Mouse (Mus musculus): Measurements from ENCODE around the gene Hscb. TPM values are rescaled to one million over a fixed set of nuclear protein-coding genes. Genes with fewer than 3 reads are reported as not detected.

Hscb gene
- 15.6 and 20.2 TPM in 2 replicates for polyA plus RNA-seq (2012; rRNA removed; ENCODE audit: low replicate concordance)

DNA sequence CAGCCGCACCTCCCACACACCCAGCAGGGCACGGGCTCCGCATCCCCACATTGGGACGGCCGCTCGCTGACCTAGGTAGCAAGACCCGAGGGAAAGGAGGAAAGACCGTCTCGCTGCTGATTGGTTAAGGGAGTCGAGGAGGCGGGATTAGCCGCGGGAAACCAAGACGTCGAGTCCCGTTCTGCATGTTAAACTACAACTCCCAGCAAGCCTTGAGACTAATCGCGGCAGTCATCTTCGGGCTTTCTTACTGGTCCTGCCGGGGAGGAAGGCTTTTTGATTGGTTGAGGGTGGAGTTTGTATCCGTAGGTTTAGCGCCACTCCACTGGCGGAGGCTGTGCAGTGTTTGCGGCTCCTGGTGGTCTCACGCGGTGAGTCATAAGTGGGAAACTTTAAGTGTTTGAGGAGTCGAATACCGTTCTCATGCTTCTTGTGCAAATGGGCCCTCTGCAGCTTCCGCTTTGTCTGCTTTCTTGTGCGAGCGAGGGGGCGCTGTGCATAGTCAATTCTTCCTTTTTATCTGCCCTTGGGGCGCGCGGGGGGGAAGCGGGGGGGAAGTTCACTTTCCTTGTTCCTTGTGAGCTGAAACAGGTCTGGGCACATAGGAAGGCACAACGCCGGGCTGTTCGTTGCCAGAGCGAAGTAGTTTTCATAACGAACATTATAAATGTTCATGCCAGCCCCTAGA, at the start of gene Hscb, which contains the start of gene Chek2:
TSS of gene Hscb (minus strand) at position 100 of the 688 bp plus-strand sequence.
TSS of gene Chek2 (plus strand) at position 302 of the 688 bp plus-strand sequence.

DNA sequence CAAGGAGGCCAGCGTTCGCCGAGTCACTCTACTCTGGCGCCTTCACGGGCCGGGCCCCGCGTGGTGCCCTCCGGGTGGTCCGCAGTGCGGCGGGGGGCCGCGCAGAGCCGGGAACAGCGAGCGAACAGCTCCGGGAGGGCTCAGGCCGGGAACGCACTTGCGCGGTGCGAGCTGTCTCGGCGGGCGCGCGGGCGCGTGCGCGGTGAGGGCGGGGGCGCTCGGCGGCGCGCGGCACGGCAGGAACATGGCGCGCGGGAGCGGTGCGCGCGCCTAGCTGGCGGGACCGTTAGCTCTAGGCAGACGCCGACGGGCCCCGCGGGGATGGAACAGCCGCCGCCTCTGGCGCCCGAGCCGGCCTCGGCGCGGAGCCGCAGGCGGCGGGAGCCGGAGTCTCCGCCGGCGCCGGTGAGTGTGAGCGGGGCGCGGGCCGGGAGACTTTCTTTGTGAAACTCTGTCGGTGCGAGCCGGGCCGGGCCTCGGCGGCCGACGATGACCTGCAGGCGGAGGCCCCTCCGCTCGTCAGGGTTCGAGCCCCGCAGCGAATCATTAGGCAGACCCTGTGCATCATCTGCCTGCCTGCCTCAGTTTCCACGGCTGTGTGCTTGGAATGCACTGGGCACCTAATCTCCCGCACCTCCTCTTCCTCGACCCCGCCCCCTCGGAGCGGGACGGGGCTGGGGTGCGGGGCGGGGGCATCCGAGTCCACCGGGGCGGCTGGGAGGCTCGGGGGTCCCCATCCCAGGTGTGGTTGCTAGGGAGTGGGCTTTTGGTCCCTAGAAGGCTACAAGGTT, 40.2 kb upstream of the Hscb start, which contains the start of gene Ttc28:
TSS of gene Ttc28 (plus strand) at position 220 of the 791 bp plus-strand sequence.

DNA sequence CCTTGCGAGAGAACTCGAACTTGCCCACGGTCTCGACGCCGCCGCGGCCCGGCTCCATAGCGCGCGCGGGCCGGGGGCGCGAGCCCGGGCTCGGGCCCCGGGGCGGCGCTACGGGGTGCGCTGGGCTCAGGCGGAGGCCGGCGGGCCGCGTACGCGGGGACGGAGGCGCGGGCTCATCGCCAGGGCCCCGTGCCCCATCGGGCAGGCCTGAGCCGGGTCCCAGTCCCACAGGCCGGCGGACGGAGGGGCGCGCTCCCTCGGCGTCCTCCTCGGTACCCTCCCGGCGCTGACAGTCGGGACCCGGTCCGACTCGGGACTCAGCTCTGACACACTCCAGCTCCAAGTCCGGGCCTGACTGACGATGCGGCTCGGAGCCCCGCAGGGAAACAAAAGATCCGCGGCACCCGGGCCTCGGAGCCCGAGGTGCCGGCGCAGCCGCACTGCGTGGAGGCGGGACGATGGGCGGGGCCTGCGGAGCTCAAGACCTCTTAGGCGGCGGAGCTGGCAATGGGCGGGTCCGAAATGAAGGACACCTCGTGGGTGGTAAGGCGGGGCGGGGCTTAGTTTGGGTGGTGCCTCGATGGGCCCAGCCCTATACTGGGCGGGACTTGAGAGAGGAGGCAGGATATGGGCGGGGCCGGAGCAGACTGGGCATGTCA, 29.8 kb downstream of the Hscb start, which contains the start of gene Ulk1:
TSS of gene Ulk1 (minus strand) at position 431 of the 659 bp plus-strand sequence.

DNA sequence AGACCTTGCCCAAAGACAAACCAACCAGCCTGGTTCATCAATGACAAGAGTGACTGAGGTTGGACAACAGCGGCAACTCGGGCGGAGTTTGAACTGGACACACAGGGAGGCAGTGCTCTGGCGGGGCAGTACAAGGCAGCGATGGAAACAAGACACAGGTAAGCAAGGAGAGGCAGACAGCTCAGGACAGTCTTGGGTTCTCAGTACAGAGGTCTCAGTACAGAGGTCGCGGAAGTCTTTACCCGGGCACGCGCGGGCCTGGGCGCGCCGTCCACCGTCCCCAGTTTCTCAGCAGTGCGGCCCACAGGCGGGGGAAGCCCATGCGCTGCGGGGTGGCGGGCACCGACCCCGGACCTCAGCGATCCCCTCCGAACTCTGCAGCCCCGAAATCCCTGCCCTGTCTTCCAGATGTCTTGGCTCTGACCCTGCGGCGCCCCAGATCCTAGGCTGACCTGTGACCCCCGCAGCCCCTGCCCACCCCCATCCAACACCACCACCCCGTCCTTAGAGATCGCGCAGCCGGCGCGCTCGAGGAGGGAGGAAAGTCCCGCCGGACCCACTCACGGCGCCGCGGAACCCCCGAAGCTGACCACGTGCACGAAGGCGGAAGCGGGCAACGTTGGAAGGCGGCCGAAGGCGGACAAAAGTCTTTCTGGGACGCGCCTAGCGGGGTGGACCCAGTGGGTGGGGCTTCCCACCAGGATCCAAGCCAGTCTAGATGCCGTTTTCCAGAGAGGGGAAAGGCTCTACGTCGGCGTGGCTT, 59.4 kb downstream of the Hscb start, which contains the start of gene Pus1:
TSS of gene Pus1 (minus strand) at position 662 of the 763 bp plus-strand sequence.

Other genes starting within 250 kb of the Hscb start
- 50.4 and 60.0 TPM in 2 replicates for gene Noc4l, start 186.4 kb downstream of the Hscb start, polyA plus RNA-seq (2012; rRNA removed; ENCODE audit: low replicate concordance)
- gene Ddx51, start 186.3 kb downstream of the Hscb start, polyA plus RNA-seq (2012; rRNA removed; ENCODE audit: low replicate concordance): 16.7 and 17.8 TPM in 2 replicates
- 34.6 and 92.3 TPM in 2 replicates for gene Ep400, start 69.1 kb downstream of the Hscb start, polyA plus RNA-seq (2012; rRNA removed; ENCODE audit: low replicate concordance)
- gene Pus1, start 59.1 kb downstream of the Hscb start, polyA plus RNA-seq (2012; rRNA removed; ENCODE audit: low replicate concordance): 21.7 and 22.3 TPM in 2 replicates
- 48.8 and 70.4 TPM in 2 replicates for gene Ulk1, start 29.7 kb downstream of the Hscb start, polyA plus RNA-seq (2012; rRNA removed; ENCODE audit: low replicate concordance)
- gene Chek2, start 202 bp upstream of the Hscb start, polyA plus RNA-seq (2012; rRNA removed; ENCODE audit: low replicate concordance): 5.7 and 6.7 TPM in 2 replicates
- 9.8 and 15.9 TPM in 2 replicates for gene Ttc28, start 40.0 kb upstream of the Hscb start, polyA plus RNA-seq (2012; rRNA removed; ENCODE audit: low replicate concordance)